Mouse (Mus musculus): ENCODE measurements at regions not wholly inside any gene's neighbourhood (a gene's known extent, or its start where the extent isn't known, plus 50 kb on each side); places are given as distances from the start of the nearest gene placed in this dataset.

DNA sequence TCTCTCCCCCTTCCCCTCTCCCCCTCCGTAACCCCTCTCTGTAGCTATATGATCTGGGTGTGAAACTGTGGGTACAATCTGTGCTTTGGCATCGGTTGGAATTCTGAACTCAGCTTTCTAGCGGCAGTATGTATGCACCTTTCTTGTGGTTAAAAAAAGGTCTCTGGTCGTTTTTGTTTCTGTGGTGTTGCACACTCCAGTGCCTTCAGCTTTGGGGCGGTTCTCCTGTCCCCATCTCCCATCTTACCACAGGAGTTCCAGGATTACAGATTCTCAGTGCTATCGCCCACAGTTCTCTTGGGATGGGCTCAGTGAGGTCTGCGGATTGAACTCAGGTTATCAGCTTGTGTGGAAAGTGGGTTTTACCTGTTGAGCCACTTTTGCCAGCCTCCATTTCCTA is 248.5 kb upstream of the Tnp1 start:
- TF ChIP-seq POLR2A (IDR thresholded peaks at IDR 0.05; ENCODE audit: borderline replicate concordance, insufficient read depth, low read length): no peak
- no peak for TF ChIP-seq CTCF (IDR thresholded peaks at IDR 0.05; ENCODE audit: borderline replicate concordance, insufficient read depth, low read depth, low read length)

All from cerebellum, adult 2 months (tissue).